Mouse (Mus musculus) C2C12 (cell line): ENCODE measurements around the gene Itfg1.

Experiments
- CEBPB ChIP-seq: IDR thresholded peaks from one replicate; pipeline ENCODE4 v1.6.1; 2011; ENCODE audit warnings: low read depth, mild to moderate bottlenecking, control low read depth, moderate library complexity
- CTCF ChIP-seq: IDR thresholded peaks from one replicate; pipeline ENCODE4 v1.5.1; 2011; ENCODE audit not compliant: control insufficient read depth, insufficient read depth, insufficient read length
- MAX ChIP-seq: IDR thresholded peaks from one replicate; pipeline ENCODE4 v1.6.1; 2011; ENCODE audit warnings: mild to moderate bottlenecking, control low read depth
- MYOG ChIP-seq: IDR thresholded peaks from one replicate; pipeline ENCODE4 v1.6.1; 2011; ENCODE audit not compliant: control insufficient read depth, insufficient read length; ENCODE audit errors: extremely low read depth
- USF1 ChIP-seq: IDR thresholded peaks from one replicate; pipeline ENCODE4 v1.6.1; 2011; ENCODE audit warnings: low read depth, mild to moderate bottlenecking, control low read depth, moderate library complexity

- no peak for TF ChIP-seq CEBPB
- no peak for TF ChIP-seq MYOG
- no peak for TF ChIP-seq CTCF
- TF ChIP-seq MAX: no peak
- no peak for TF ChIP-seq USF1
Observed at GRCm38 (mm10) chr8:85706988-85707387, 133.7 kb downstream of the Itfg1 start.
